14 mouse cellular contexts compared by ENCODE assay signal in the genomic region with DNA sequence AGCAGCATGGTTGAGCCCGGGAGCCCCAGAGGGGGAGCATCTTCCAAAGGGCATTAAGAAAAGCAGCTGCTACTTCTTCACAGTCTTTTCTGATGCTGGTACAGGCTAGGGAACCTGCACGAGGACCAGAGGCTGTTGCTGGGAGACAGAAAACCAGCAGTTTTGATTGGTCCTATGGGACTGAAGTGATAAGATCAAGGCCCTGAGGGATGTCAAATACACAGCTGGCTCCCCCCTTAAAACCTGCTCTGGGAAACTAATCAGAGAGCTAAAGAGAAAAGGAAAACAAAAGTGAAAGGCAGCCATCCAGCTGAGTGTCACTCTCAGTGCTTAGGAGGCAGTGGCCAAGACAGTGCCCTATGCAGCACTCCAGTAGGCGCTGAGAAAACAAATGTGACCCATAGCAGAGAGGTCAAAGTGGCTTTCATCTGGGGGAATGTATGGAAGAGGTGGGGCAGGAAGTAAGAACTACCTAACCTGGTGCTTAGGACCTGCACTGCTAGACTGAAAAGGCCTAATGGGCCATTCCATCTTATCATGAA. TPM values are rescaled to one million over a fixed set of nuclear protein-coding genes. Genes with fewer than 3 reads are reported as not detected.
DNase-seq lines count a peak whose midpoint lies in the region; ATAC-seq lines count a peak whose summit lies in the region.
"Had no signal": no experiment of that assay in that cellular context is flagged by ENCODE, and none has a peak within 500 bp of the region (broad histone marks: within the 10 kb centered on the region; RNA-seq: fewer than 3 reads in every experiment).

No protein-coding gene starts in this region.

- H3K9ac ChIP-seq in forebrain, embryonic 13.5 days, result no peak overlapping the region
- no peak overlapping the region for H3K9ac ChIP-seq in forebrain, embryonic 11.5 days (ENCODE audit: low read length)
- H3K9ac ChIP-seq: forebrain, embryonic 15.5 days; limb, embryonic 15.5 days had no signal

- DNase-seq in embryo, embryonic 11 days, result peak; percentile 6
- DNase-seq in embryo, embryonic 10.5 days (ENCODE audit: low spot score), result no peak
- DNase-seq in heart, adult 8-10 months (ENCODE audit: low spot score), result peak; percentile 63
- no peak for DNase-seq in heart, postnatal 4 days
- DNase-seq in CD4-positive helper T cell, adult 2 months (ENCODE audit: low read depth, low spot score), result peak; percentile 24
- peak; percentile 35 for DNase-seq in gastrocnemius, postnatal 25 days
- no peak for DNase-seq in forebrain, embryonic 11.5 days (ENCODE audit: low spot score)
- DNase-seq: adrenal gland, postnatal 10 days; cerebellum, adult 2 months; lung, adult 2 months had no signal

- H3K27ac ChIP-seq in forebrain, embryonic 13.5 days, result no peak overlapping the region
- no peak overlapping the region; the same call in 1 of the 2 replicates for H3K27ac ChIP-seq in forebrain, embryonic 11.5 days (ENCODE audit: low read depth, low read length)
- H3K27ac ChIP-seq: forebrain, embryonic 15.5 days; limb, embryonic 15.5 days had no signal

- 65% methylated on average over 3 of the region's 3 CpGs for WGBS in forebrain, embryonic 13.5 days
- 73% methylated on average over 3 of the region's 3 CpGs for WGBS in forebrain, embryonic 11.5 days

- H3K4me1 ChIP-seq in forebrain, embryonic 13.5 days, result 0 out of 2 replicates have a peak, but pooled peaks cover 4% of the 10 kb centered on the region
- no peaks in the 10 kb centered on the region for H3K4me1 ChIP-seq in forebrain, embryonic 11.5 days (replicated peaks; ENCODE audit: control insufficient read depth, insufficient read depth, low read length)
- H3K4me1 ChIP-seq: limb, embryonic 15.5 days had no signal

- no peaks in the 10 kb centered on the region for H3K9me3 ChIP-seq in forebrain, embryonic 13.5 days (replicated peaks)
- H3K9me3 ChIP-seq in forebrain, embryonic 11.5 days (ENCODE audit: control insufficient read depth, low read length), result no peaks in the 10 kb centered on the region
- H3K9me3 ChIP-seq: forebrain, embryonic 15.5 days; limb, embryonic 15.5 days had no signal

- H3K36me3 ChIP-seq in forebrain, embryonic 13.5 days (ENCODE audit: poor library complexity, severe bottlenecking), result peaks cover 27% of the 10 kb centered on the region
- no peaks in the 10 kb centered on the region for H3K36me3 ChIP-seq in forebrain, embryonic 11.5 days (ENCODE audit: control insufficient read depth, insufficient read depth, low read length)

- H3K4me2 ChIP-seq in forebrain, embryonic 13.5 days, result no peak overlapping the region
- H3K4me2 ChIP-seq in forebrain, embryonic 11.5 days (ENCODE audit: low read depth, low read length, severe bottlenecking), result no peak overlapping the region
- H3K4me2 ChIP-seq: forebrain, embryonic 15.5 days; limb, embryonic 15.5 days had no signal

- no peaks in the 10 kb centered on the region for H3K27me3 ChIP-seq in forebrain, embryonic 13.5 days
- H3K27me3 ChIP-seq in forebrain, embryonic 11.5 days (ENCODE audit: control insufficient read depth, insufficient read depth, low read length), result no peaks in the 10 kb centered on the region
- H3K27me3 ChIP-seq: forebrain, embryonic 15.5 days; limb, embryonic 15.5 days had no signal

- no peak overlapping the region for H3K4me3 ChIP-seq in forebrain, embryonic 13.5 days
- no peak overlapping the region for H3K4me3 ChIP-seq in forebrain, embryonic 11.5 days (ENCODE audit: low read depth, low read length)
- H3K4me3 ChIP-seq: forebrain, embryonic 15.5 days; limb, embryonic 15.5 days had no signal

- ATAC-seq in forebrain, embryonic 13.5 days, result no peak
- ATAC-seq in forebrain, embryonic 11.5 days (replicated peaks; ENCODE audit: low FRiP score), result no peak
- ATAC-seq: forebrain, embryonic 15.5 days; midbrain, embryonic 16.5 days had no signal

RNA-seq across cellular contexts. Expression of a gene that starts 14.3 kb away (rescaled TPM):
- 10 to 100 TPM; 42.8 to 53.0 (median 45.1) TPM for total RNA-seq in heart, adult 8-10 months (2022)
- 10 to 100 TPM; 40.4 to 49.6 TPM for total RNA-seq in heart, postnatal 4 days (2021)
- 10 to 100 TPM; 42.7 to 49.5 TPM for total RNA-seq in gastrocnemius, postnatal 25 days (2021)
- 51.6 and 52.4 TPM in 2 replicates for polyA plus RNA-seq in forebrain, embryonic 13.5 days (2015; fragmentation: Nextera tagmentation; extraction: Ambion mirVana)
- 59.2 and 65.7 TPM in 2 replicates for polyA plus RNA-seq in forebrain, embryonic 11.5 days (2014; fragmentation: Nextera tagmentation; extraction: Ambion mirVana)

RNA-seq across cellular contexts. Expression of a gene that starts 49.9 kb away (rescaled TPM):
- 10 to 100 TPM; 18.9 to 24.8 (median 23.2) TPM for total RNA-seq in heart, adult 8-10 months (2022)
- 10 to 100 TPM; 23.8 to 24.3 TPM for total RNA-seq in heart, postnatal 4 days (2021)
- total RNA-seq in gastrocnemius, postnatal 25 days (2021), result 10 to 100 TPM; 18.3 to 30.9 TPM
- 5.3 and 5.9 TPM in 2 replicates for polyA plus RNA-seq in forebrain, embryonic 13.5 days (2015; fragmentation: Nextera tagmentation; extraction: Ambion mirVana)
- polyA plus RNA-seq in forebrain, embryonic 11.5 days (2014; fragmentation: Nextera tagmentation; extraction: Ambion mirVana), result 23.5 and 27.3 TPM in 2 replicates

RNA-seq across cellular contexts. Expression of a gene that starts 54.7 kb away (rescaled TPM):
- total RNA-seq in heart, adult 8-10 months (2022), result 10 to 100 TPM; 17.7 to 27.8 (median 21.7) TPM
- 10 to 100 TPM; 18.9 to 19.8 TPM for total RNA-seq in heart, postnatal 4 days (2021)
- total RNA-seq in gastrocnemius, postnatal 25 days (2021), result 10 to 100 TPM; 11.1 to 12.3 TPM
- polyA plus RNA-seq in forebrain, embryonic 13.5 days (2015; fragmentation: Nextera tagmentation; extraction: Ambion mirVana), result 6.1 and 6.9 TPM in 2 replicates
- 16.7 TPM in 2 replicates for polyA plus RNA-seq in forebrain, embryonic 11.5 days (2014; fragmentation: Nextera tagmentation; extraction: Ambion mirVana)

Comparison
In these comparisons a context has a peak if more than half of its experiments do, and no peak if none do; other contexts are left out.
1. DNase-seq: peak in embryo, embryonic 11 days (single experiment), heart, adult 8-10 months (single experiment), CD4-positive helper T cell, adult 2 months (single experiment) and gastrocnemius, postnatal 25 days (single experiment); none in embryo, embryonic 10.5 days (single experiment), heart, postnatal 4 days (single experiment) and forebrain, embryonic 11.5 days (single experiment).